Mouse (Mus musculus): Measurements from ENCODE around the gene Dbndd1. TPM values are rescaled to one million over a fixed set of nuclear protein-coding genes. Genes with fewer than 3 reads are reported as not detected.

Gene Dbndd1
- polyA plus RNA-seq, 1 experiment from 2014 or later: 4.0 TPM

Other genes starting within 250 kb of the Dbndd1 start
- gene Fanca, start 196.9 kb downstream of the Dbndd1 start, polyA plus RNA-seq (2014; fragmentation: Nextera tagmentation; extraction: Ambion mirVana): 29.4 and 33.6 TPM in 2 replicates
- gene Spire2, start 182.8 kb downstream of the Dbndd1 start, polyA plus RNA-seq (2014; fragmentation: Nextera tagmentation; extraction: Ambion mirVana): 2.2 and 3.1 TPM in 2 replicates
- 161 and 177 TPM in 2 replicates for gene Tcf25, start 141.7 kb downstream of the Dbndd1 start, polyA plus RNA-seq (2014; fragmentation: Nextera tagmentation; extraction: Ambion mirVana)
- 0.10 TPM in 1 of 2 replicates, not detected in the other for gene Mc1r, start 108.4 kb downstream of the Dbndd1 start, polyA plus RNA-seq (2014; fragmentation: Nextera tagmentation; extraction: Ambion mirVana)
- gene Tubb3, start 104.0 kb downstream of the Dbndd1 start, polyA plus RNA-seq (2014; fragmentation: Nextera tagmentation; extraction: Ambion mirVana): 83.3 and 89.6 TPM in 2 replicates
- gene Def8, start 91.9 kb downstream of the Dbndd1 start, polyA plus RNA-seq (2014; fragmentation: Nextera tagmentation; extraction: Ambion mirVana): 30.2 and 30.9 TPM in 2 replicates
- gene Afg3l1, start 37.6 kb downstream of the Dbndd1 start, polyA plus RNA-seq (2014; fragmentation: Nextera tagmentation; extraction: Ambion mirVana): 35.8 and 36.3 TPM in 2 replicates
- 31.3 and 32.5 TPM in 2 replicates for gene Gas8, start 3.4 kb upstream of the Dbndd1 start, polyA plus RNA-seq (2014; fragmentation: Nextera tagmentation; extraction: Ambion mirVana)
- 10.8 and 11.7 TPM in 2 replicates for gene Rhou, start 138.5 kb upstream of the Dbndd1 start, polyA plus RNA-seq (2014; fragmentation: Nextera tagmentation; extraction: Ambion mirVana)